Mouse (Mus musculus) lung, postnatal 14 days (tissue): ENCODE data around the gene Klhl7.
A peak's percentile ranks its signal among the peaks of the same experiment; 100 is the strongest.

Experiments
- DNase-seq: peaks from one replicate; pipeline ENCODE4 v3.0.0; 2021

Gene Klhl7

DNA sequence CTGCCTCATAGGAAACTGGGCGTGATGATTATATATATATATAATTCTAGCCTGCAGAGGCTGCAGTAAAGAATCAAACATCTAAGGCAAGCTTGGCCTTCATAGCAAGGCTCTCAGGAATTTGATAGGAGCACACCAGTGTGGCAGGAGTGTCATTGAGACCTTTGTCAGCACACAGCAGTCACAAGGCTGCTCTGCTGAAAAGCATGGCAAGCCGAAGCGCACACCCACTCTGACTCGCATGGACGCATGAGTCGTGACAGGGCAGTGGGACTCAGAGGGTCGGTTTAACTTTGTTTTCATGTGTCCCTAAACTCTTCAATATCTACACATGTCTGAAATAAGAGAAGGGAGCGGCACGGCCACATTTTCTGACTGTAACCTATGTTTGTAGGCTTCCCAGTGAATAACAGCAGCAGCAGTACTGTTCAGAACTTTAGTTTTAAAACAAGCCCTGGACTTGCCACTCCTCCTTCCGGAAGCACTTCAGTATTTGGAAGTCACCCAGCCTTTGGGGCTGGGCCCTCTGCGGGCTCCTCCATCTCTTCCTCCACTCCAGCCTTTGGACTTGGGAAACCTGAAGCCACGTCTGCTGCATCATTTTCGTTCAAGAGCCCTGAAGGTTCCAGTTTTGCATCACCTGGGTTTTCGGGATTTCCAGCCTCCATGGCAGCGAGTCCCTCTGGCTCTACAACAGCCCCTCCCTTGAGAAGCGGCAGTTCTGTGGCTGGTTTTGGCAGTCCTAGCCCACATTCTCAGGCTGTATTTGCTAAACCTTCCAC lies 81.3 kb downstream of the Klhl7 start:
- no peak for DNase-seq

DNA sequence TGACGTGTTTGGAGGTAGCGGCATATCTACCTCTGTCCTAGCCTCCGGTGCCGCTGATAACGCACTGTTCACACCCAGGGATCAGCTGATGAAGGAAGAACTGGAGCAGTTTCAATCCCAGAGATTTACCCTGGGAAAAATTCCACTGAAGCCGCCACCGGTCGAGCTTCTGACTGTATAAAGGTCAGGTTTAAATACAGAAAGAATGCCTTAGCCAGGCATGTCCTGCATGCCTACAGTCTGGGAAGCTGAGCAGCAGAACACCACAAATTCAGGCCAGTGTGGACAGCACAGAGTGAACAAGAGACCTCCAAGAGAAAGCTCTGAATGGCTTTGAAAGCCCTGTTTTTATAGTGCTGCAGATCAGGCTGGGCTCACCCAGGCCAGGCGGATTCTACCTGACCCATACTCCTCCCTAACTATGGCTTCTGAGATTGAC lies 81.9 kb downstream of the Klhl7 start:
- no peak for DNase-seq

DNA sequence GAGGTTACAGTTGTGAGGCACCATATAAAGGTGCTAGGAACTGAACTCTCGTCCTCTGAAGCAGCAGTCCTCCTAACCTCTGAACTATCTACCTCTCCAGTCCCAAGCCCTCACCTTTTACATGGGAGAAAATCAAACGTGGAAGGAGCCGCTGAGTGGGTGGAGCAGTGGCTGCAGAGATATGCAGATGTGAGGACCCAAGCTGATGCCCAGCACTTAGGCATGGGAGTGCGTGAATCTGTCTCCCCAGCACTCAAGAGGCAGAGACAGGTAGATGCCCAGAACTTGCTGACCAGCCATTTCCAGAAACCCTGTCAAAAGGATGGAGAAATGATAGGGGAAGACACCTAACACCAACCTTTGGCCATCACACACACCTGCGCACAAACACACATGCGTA lies 82.7 kb downstream of the Klhl7 start:
- DNase-seq, result no peak

DNA sequence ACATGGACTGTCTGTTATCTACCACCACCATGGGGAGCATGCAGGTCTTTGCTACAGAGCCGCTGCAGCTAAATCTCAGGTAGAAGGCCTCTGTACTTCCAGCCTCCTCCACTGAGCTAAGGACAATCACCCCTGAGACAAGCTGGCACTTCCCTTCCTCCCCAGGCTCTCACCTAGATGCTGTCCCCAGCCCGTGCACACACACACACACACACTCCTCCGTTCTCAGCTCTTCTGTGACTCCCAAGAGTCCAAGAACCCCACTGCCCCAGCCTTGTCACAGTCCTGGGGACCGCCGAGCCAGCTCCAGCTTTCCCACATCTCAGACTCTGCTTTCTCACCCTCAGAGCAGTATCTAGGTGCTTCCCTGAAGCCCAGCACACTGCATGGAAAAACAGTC lies 83.6 kb downstream of the Klhl7 start:
- DNase-seq, result no peak

DNA sequence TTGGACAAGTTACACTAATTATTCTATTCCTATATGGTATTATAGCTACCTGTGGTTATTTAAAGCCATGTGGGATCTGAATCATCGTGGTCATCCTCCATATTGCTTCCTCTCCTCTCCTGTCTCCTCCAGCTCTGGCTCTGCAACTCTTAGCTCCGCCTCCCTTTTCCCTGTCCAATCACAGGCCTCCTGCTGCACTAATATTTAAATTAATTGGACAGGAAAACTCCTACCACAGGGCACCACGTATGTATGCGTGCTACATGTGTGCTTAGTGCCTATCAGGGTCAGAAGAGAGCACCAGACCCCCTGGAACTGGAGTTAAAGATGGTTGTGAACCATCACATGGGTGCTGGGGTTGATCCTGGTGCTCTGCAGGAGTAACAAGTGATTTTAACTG lies 88.1 kb downstream of the Klhl7 start:
- DNase-seq, result no peak

DNA sequence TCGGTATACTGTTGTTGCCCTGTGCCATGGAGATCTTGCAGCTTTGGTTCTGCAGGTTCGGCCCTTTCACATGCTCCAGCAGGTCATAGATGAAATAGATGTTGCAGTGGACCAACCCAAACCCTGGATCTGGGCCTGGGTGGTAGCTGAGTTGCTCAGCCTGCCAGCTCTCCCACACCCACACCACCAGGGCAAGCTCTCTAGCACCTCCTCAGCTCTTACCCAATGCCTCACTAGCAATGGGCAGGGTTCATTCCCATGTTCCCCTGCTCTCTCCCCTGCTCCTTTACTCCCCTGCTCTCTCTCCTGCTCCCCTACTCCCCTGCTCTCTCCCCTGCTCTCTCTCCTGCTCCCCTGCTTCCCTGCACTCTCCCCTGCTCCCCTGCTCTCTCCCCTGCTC lies 91.4 kb downstream of the Klhl7 start:
- peak; percentile 8 for DNase-seq

DNA sequence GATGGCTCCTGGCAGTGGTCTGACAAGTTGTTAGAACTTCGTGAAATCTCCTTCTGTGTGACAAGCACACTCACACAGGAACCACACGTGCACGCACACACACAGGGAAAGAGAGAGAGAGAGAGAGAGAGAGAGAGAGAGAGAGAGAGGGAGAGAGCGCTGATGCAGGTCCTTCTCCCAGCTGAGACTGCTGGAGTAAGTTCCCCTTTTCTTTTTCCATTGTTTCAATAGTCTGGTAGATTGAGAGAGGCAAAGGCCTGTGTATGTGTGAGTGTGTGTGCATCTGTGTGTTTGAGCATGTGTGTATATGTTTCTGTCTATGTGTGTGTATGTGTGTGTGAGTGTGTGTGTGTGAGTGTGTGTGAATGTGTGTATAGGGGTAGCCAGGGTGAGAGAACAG lies 100.6 kb downstream of the Klhl7 start:
- no peak for DNase-seq

DNA sequence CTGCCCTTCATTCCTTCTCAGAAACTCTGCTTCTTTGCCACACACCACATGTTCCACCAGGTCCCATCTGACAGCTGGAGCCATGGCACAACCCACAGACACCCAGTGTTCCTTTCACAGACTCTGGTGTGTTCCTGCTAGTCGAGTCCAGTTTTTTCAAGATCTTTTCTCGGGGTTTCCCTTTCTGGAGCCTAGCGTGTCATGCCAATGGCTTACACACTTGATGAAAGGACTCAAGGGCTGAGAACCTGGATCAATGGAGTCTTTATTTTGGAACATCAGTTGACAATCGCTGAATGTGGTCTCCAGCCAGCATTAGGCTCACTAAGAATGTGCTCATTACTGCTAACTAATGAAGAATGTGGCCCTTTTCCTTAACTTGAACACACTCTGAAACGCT lies 102.1 kb downstream of the Klhl7 start:
- DNase-seq, result no peak

DNA sequence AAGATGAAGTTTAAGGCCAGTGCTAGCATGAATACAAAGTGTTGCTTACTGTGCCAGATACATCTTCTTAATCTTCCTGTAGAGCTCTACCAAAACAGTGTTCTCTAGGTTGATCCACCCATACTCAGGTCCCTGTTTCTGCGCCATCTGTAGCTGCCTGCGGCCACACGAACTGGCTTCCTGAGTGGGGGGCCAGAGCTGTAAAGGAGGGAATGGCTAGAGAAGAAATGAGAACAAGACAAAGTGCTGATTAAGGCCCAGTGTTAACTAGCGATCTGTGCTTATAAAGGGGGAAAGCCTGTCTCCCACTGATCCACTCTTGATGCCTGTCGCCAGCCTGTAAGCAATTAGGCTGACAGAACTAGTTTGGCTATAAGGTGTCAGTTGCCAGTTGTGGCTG lies 102.9 kb downstream of the Klhl7 start:
- no peak for DNase-seq

DNA sequence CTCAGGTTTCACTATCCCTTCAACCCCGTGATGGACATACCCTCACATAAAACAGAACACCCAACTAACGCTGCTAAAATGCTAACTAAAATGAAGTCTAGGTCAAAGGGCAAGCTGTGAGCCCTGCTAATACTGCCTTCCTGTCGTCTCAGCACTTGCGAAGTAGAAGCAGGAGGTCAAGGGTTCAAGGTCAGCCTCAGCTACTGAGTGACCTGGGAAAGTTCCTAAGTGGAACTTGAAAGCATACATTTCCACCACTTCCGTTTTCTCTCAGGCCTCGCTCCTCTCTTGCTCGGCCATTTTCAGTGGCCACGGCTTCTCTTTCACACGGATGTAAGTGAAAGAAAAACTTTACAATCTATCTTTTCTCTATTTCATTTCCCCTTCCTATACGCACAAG lies 107.6 kb downstream of the Klhl7 start:
- no peak for DNase-seq

DNA sequence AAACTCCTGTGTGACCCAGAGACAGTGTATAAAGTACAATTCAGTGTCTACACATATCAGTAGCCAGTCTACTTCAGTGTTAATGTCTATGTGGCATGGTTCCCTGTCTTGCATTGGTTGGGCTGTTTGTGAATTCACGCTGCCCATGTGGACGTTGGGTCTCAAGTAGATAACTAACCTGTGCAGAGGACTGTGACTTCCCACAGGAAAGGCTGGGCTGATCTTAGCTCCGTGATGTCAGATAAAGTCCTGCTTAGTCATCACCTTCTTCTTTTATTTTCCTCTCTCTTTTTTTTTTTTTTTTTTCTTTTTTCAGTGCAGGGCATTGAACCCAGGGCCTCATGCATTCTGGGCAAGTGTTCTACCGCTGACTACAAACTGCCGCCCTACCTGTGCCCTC lies 108.1 kb downstream of the Klhl7 start:
- DNase-seq, result no peak
